Mouse (Mus musculus): ENCODE measurements at regions not wholly inside any gene's neighbourhood (a gene's known extent, or its start where the extent isn't known, plus 50 kb on each side); places are given as distances from the start of the nearest gene placed in this dataset.
A peak's percentile ranks its signal among the peaks of the same experiment; 100 is the strongest.

DNA sequence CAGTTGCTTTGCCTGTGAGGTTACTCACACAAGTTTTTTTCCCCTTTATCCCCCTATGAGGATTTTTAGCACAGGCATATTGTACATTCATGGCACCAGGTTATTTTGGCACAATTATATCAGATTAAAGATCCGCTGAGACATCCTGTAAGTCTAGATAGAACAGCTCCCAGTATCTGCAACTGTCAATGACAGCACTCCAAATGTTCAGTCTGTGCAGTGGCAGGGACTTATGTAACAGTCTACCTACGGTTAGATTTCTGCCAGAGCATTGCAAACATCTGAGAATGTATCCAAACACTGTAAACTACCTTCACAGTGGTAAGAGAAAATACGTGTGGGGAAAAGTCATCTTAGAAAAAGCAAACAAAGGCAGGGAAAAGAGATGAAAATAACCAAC is 163.5 kb upstream of the Kcnh7 start:
- no peaks in the 10 kb centered on the region for H3K27me3 ChIP-seq (replicated peaks; ENCODE audit: control insufficient read depth, insufficient read depth, low read length)
- H3K9me3 ChIP-seq (replicated peaks; ENCODE audit: control insufficient read depth, low read length), result no peaks in the 10 kb centered on the region
- no peak for DNase-seq (ENCODE audit: low spot score)
- no peak overlapping the region for H3K9ac ChIP-seq (ENCODE audit: low read length)
- 85% methylated on average over 3 of the region's 3 CpGs for WGBS
- H3K4me1 ChIP-seq (ENCODE audit: control insufficient read depth, insufficient read depth, low read length), result no peaks in the 10 kb centered on the region
- H3K4me2 ChIP-seq (ENCODE audit: low read length), result no peak overlapping the region
- H3K4me3 ChIP-seq (ENCODE audit: low read depth, low read length), result no peak overlapping the region
- no peaks in the 10 kb centered on the region for H3K36me3 ChIP-seq (ENCODE audit: control insufficient read depth, insufficient read depth, low read length)
- H3K27ac ChIP-seq (ENCODE audit: low read depth, low read length), result no peak overlapping the region
- ATAC-seq, result no peak

DNA sequence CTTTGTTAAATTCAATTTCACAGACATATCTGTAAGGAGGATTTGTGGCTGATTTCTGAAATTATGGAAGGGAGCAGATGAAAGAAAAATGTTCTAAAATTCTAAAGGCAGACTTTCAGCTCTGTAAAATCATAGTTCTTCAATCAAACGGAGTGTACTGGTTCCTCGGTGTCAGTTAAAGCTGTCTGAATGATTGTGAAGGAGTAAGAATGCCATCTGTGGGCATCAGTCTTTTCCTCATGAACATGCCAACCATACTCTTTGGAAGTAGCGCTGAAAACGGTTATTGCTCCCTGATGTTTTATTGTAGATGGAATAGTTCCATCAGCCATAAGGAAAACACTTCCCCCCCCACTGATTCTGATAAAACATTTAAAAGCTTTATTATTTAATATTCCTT is 142.7 kb upstream of the Kcnh7 start:
- Histone ChIP-seq H3K27me3 (replicated peaks; ENCODE audit: control insufficient read depth, insufficient read depth, low read length) (no peaks in the 10 kb centered on the region), H3K27ac (ENCODE audit: low read depth, low read length) (no peak overlapping the region), H3K4me2 (ENCODE audit: low read length) (no peak overlapping the region), H3K4me1 (ENCODE audit: control insufficient read depth, insufficient read depth, low read length) (no peaks in the 10 kb centered on the region), H3K4me3 (ENCODE audit: low read depth, low read length) (no peak overlapping the region), H3K9ac (ENCODE audit: low read length) (no peak overlapping the region), H3K9me3 (replicated peaks; ENCODE audit: control insufficient read depth, low read length) (no peaks in the 10 kb centered on the region), H3K36me3 (ENCODE audit: control insufficient read depth, insufficient read depth, low read length) (no peaks in the 10 kb centered on the region)
- WGBS, result 71% methylated on average over 4 of the region's 4 CpGs
- DNase-seq (ENCODE audit: low spot score), result peak; percentile 30
- no peak for ATAC-seq

DNA sequence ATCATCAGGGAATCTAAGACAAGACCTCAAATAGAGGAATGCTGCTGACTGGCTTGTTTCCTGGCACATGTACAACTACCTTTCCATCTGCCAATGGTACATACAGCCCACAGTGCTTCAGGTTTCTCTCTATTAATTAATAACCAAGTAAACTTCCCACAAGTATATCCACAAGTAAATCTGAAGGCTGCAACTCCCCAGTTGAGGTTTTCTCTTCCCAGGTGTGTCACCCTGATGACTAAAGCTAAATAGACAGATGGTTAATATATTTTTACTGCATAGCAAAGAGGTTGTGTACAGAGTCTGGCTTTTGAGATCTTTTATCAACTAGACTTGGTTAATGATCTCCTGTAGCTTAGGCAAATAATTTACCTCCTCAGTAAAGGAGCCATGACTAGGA is 96.8 kb upstream of the Kcnh7 start:
- H3K9ac ChIP-seq (ENCODE audit: low read length), result no peak overlapping the region
- DNase-seq (ENCODE audit: low spot score), result no peak
- H3K4me2 ChIP-seq (ENCODE audit: low read length), result no peak overlapping the region
- H3K4me1 ChIP-seq (ENCODE audit: control insufficient read depth, insufficient read depth, low read length), result no peaks in the 10 kb centered on the region
- H3K36me3 ChIP-seq (ENCODE audit: control insufficient read depth, insufficient read depth, low read length), result no peaks in the 10 kb centered on the region
- H3K27me3 ChIP-seq (replicated peaks; ENCODE audit: control insufficient read depth, insufficient read depth, low read length), result no peaks in the 10 kb centered on the region
- H3K4me3 ChIP-seq (ENCODE audit: low read depth, low read length), result no peak overlapping the region
- no peak for ATAC-seq
- no peak overlapping the region for H3K27ac ChIP-seq (ENCODE audit: low read depth, low read length)
- no peaks in the 10 kb centered on the region for H3K9me3 ChIP-seq (replicated peaks; ENCODE audit: control insufficient read depth, low read length)

DNA sequence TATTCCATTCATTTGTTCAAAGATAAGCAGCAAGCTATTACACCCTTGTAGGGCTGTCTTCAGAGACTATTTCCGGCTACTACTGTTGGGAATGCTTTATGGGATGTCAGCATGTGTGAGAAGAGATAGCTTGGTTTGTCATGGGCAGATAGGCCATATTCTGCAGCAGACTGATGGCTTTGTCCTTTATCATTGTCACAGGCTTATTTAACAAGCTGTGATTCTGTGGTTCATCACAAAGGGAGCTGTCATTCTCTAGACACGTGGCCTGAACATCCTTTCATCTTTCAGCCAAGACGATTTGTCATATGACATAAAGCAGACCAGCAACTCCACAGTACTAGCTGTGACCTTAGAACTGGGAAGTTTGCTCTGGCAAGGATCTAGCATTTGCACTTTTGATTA is 89.7 kb upstream of the Kcnh7 start:
- Histone ChIP-seq H3K27ac (ENCODE audit: low read depth, low read length) (no peak overlapping the region), H3K4me2 (ENCODE audit: low read length) (no peak overlapping the region), H3K9ac (ENCODE audit: low read length) (no peak overlapping the region), H3K27me3 (replicated peaks; ENCODE audit: control insufficient read depth, insufficient read depth, low read length) (no peaks in the 10 kb centered on the region), H3K36me3 (ENCODE audit: control insufficient read depth, insufficient read depth, low read length) (no peaks in the 10 kb centered on the region), H3K9me3 (replicated peaks; ENCODE audit: control insufficient read depth, low read length) (no peaks in the 10 kb centered on the region), H3K4me3 (ENCODE audit: low read depth, low read length) (no peak overlapping the region), H3K4me1 (ENCODE audit: control insufficient read depth, insufficient read depth, low read length) (no peaks in the 10 kb centered on the region)
- DNase-seq (ENCODE audit: low spot score) (peak; percentile 30), ATAC-seq (peak; percentile 50)
- 72% methylated on average over 3 of the region's 3 CpGs for WGBS

DNA sequence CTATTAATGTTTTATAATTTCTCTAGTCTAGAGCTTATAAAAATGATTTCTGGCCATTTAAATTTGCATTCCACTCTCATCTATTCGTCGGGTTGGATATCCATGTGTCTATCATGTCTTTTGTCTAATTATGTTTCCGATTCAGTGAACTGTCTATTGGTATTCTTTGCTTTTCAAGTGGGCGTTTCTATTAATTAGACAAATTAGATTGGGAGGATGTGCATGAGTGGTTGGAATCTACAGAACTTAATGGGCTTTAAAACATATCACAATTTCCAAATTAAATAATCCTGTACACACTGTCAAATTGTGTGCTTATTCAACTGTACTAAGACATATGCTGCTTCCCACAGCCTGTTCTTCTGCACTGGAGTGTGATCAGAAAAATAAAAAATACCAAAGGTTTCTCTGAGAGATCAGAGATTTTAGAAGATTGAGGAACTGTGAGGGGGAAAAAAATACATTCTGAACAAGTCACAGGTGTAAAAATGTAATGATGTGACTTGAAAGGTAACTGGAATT is 62.1 kb upstream of the Kcnh7 start:
- no peak overlapping the region for H3K9ac ChIP-seq (ENCODE audit: low read length)
- no peaks in the 10 kb centered on the region for H3K36me3 ChIP-seq (ENCODE audit: control insufficient read depth, insufficient read depth, low read length)
- H3K4me3 ChIP-seq (ENCODE audit: low read depth, low read length), result no peak overlapping the region
- no peaks in the 10 kb centered on the region for H3K27me3 ChIP-seq (replicated peaks; ENCODE audit: control insufficient read depth, insufficient read depth, low read length)
- H3K4me2 ChIP-seq (ENCODE audit: low read length), result no peak overlapping the region
- H3K27ac ChIP-seq (ENCODE audit: low read depth, low read length), result no peak overlapping the region
- no peaks in the 10 kb centered on the region for H3K4me1 ChIP-seq (ENCODE audit: control insufficient read depth, insufficient read depth, low read length)
- ATAC-seq, result peak; percentile 18; the same call in 1 of the 2 replicates
- 22% methylated on average over 4 of the region's 4 CpGs for WGBS
- H3K9me3 ChIP-seq (replicated peaks; ENCODE audit: control insufficient read depth, low read length), result no peaks in the 10 kb centered on the region
- DNase-seq (ENCODE audit: low spot score), result peak; percentile 14

DNA sequence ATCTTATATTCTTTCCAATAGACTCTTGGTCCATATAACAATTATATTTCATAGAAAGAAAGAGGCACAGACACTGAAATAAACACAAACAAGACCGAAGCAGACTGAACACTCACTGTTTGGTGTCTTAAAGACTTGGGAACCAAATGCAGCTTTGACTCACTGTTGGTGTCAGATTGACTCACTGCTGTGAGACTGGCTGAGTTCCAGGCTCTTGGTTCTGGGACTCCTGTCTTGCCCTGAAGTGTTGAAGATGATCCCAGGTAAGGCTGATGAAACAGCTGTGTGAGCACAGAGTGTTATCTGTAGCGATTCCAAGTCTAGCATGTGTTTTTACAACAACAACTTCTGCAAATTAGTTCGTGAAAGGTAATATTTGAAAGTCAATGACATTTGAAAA is 55.2 kb upstream of the Kcnh7 start:
- H3K4me1 ChIP-seq (ENCODE audit: control insufficient read depth, insufficient read depth, low read length), result no peaks in the 10 kb centered on the region
- H3K9ac ChIP-seq (ENCODE audit: low read length), result no peak overlapping the region
- H3K27me3 ChIP-seq (replicated peaks; ENCODE audit: control insufficient read depth, insufficient read depth, low read length), result no peaks in the 10 kb centered on the region
- no peak overlapping the region for H3K27ac ChIP-seq (ENCODE audit: low read depth, low read length)
- WGBS, result 82% methylated on average over 3 of the region's 3 CpGs
- no peaks in the 10 kb centered on the region for H3K36me3 ChIP-seq (ENCODE audit: control insufficient read depth, insufficient read depth, low read length)
- DNase-seq (ENCODE audit: low spot score) (no peak), ATAC-seq (no peak)
- H3K4me3 ChIP-seq (ENCODE audit: low read depth, low read length), result no peak overlapping the region
- no peaks in the 10 kb centered on the region for H3K9me3 ChIP-seq (replicated peaks; ENCODE audit: control insufficient read depth, low read length)
- H3K4me2 ChIP-seq (ENCODE audit: low read length), result no peak overlapping the region

Measured in forebrain, embryonic 14.5 days (tissue).